Mouse (Mus musculus) spleen, adult 18-20 months (tissue): Measurements from ENCODE around the gene Mov10.
A peak's percentile ranks its signal among the peaks of the same experiment; 100 is the strongest.
"Not testable (repeated sequence)": the region's sequence is repeated elsewhere in the genome, so short reads cannot be mapped to it uniquely, and the experiment has no call there.

ENCODE experiments used
- DNase-seq, 2 experiments: peaks; one replicate each; pipeline ENCODE4 v3.0.0; 2022; ENCODE audit warnings: mixed read lengths in 2 of 2

Gene Mov10

GRCm38 (mm10) chr3:104780561-104781420 lies 37.6 kb downstream of the Mov10 start, which contains the start of gene Ppm1j:
Gene Ppm1j, plus strand, starts transcription at chr3:104781056.
- peak; percentile 39 to 66 for DNase-seq

- DNase-seq, result peak in 1 of 2 experiments; percentile 56
Observed at GRCm38 (mm10) chr3:104779949-104780348, 38.4 kb downstream of the Mov10 start.

- no peak for DNase-seq
Observed at GRCm38 (mm10) chr3:104777342-104777741, 41.0 kb downstream of the Mov10 start.

GRCm38 (mm10) chr3:104773301-104773700 lies 45.1 kb downstream of the Mov10 start:
- no peak for DNase-seq

- DNase-seq, result no peak
Observed at GRCm38 (mm10) chr3:104771460-104771859, 46.9 kb downstream of the Mov10 start.

- DNase-seq, result no peak
Observed at GRCm38 (mm10) chr3:104770918-104771317, 47.4 kb downstream of the Mov10 start.

GRCm38 (mm10) chr3:104770035-104770434 lies 48.3 kb downstream of the Mov10 start:
- DNase-seq, result no peak

GRCm38 (mm10) chr3:104769135-104769534 lies 49.2 kb downstream of the Mov10 start:
- DNase-seq, result no peak

- DNase-seq, result no peak
Observed at GRCm38 (mm10) chr3:104767716-104768115, 50.6 kb downstream of the Mov10 start.

- no peak for DNase-seq
Observed at GRCm38 (mm10) chr3:104767141-104767540, 51.2 kb downstream of the Mov10 start.

- no peak for DNase-seq
Observed at GRCm38 (mm10) chr3:104765021-104765420, 53.3 kb downstream of the Mov10 start.

- not testable (repeated sequence) for DNase-seq
Observed at GRCm38 (mm10) chr3:104762103-104762863, 56.1 kb downstream of the Mov10 start.

GRCm38 (mm10) chr3:104758869-104759268 lies 59.5 kb downstream of the Mov10 start:
- no peak for DNase-seq

- DNase-seq, result peak; percentile 18 to 51
Observed at GRCm38 (mm10) chr3:104758406-104758805, 60.0 kb downstream of the Mov10 start.

GRCm38 (mm10) chr3:104752845-104753244 lies 65.5 kb downstream of the Mov10 start:
- DNase-seq, result not testable (repeated sequence)
